Mouse (Mus musculus): ENCODE results near the gene Tcn2. TPM values are rescaled to one million over a fixed set of nuclear protein-coding genes. Genes with fewer than 3 reads are reported as not detected.
"Not testable (repeated sequence)": the region's sequence is repeated elsewhere in the genome, so short reads cannot be mapped to it uniquely, and the experiment has no call there.

The Tcn2 gene
- 10 to 100 TPM; 41.3 to 41.7 TPM for total RNA-seq (2021)

DNA sequence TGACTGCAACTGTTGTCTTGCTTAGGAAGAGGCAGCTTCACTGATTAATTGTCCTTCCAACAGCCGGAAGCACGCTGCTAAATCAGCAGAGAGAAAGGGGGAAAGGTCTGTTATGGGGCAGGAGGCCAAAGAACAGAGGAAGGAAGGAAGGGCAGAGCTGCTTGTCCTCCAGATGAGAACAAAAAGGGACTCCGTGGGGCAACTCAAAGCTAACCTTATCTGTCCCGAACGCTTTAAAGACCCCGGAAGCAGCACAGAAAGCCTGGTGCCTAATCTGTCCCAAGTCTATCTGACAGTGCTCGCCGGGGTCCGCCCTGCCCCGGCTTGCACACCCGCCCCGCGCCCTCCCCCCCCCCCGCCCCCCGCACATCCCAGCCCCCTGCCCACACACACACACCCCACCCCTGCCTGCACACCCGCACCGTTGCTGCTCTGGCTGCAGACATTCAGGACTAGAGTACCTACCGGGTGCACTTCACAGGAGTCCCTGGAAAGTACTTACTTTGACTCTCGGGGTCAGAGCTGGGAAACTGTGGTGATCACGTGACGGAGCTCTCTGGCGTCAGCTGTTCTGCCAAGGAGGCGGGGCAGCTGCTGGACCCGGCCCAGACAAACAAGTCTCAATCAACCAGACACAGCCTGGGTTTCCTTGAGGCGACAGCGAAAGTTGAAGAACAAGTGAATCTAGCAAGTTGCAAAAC, at the start of gene Tcn2:
Gene Tcn2, minus strand, starts transcription at position 649 of the 701 bp plus-strand sequence.
- DNase-seq (ENCODE audit: low spot score): peak; percentile 83
- intact Hi-C loops (cut with DNase I): no loop called here

DNA sequence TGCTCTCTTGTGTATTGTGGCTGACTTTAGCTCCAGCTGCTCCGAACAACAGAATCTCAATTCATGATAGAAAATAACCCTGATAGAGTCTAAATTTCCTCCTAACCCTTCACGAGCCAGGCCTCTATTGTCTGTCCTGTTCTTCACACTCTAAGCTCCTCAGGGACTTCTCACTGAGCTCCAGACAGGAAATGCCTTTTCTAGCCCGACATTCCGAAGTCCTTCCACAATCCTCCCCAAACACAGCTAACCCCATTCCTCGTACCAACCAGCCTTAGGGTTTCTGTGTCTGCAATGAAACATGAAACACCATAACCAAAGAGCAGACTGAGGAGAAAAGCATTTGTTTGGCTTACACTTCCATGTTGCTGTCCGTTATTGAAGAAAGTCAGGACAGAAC, 49.6 kb upstream of the Tcn2 start:
- no peak for DNase-seq (ENCODE audit: low spot score)
- intact Hi-C loops (cut with DNase I): no loop called here

DNA sequence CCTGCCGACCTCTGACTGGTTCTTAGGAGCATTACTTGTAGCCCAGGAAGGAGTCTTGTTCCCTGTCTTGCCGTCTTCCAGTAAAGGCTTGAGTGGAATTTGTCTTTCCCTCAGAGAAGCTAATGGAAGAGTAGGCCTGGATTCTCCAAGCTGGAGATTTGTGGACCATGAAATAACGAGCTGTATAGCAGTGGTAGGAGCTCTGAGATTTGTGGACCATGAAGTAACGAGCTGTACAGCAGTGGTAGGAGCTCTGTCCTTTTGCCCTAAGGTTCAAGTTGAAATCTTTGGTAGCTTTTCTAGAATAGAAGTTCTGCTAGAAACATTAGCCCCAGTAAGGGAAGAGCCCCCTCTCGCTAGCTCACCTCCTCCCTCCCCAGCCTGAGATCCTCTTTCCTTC, 46.5 kb upstream of the Tcn2 start:
- no peak for DNase-seq (ENCODE audit: low spot score)
- intact Hi-C loops (cut with DNase I): no loop called here

DNA sequence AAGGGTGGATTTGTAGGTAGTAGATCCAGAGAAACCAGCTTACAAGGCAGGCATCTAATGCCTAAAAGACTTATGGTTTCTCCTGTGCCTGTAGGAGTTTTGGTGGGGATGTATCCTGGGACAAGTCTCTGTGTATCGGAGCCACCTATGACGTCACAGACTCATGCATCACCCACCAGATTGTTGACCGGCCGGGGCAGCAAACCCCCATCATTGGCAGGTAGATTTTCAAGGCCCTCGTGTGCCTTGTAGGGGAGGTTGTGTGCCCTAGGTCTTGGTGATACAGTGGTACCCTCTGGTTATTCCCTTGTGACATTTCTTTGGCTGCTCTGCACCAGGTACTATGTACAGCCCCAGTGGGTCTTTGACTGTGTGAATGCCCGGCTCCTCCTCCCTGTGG, 44.7 kb upstream of the Tcn2 start, which contains the start of gene 4930556J24Rik:
Gene 4930556J24Rik, minus strand, starts transcription at position 101 of the 400 bp plus-strand sequence.
- intact Hi-C loops (cut with DNase I): no loop called here
- DNase-seq (ENCODE audit: low spot score): no peak

DNA sequence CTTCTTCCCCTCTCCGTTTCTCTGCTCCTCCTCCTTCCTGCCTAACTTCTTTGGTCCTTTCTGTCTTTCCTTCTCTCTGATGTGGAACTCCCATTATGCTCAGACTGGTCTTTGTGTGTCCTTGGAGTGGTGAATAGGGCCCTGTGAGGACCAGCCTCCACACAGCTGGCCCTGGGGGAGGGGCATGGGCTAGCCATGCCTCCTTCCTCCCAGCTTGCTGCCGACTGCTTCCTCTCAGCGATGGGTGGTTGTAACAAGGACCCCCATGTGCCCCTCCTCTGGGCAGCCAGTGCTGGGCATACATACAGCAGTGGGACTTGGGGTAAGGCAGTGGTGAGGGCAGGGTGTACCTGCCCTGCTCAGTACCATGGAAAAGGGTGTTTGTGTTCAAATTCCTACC, 42.4 kb upstream of the Tcn2 start:
- intact Hi-C loops (cut with DNase I): no loop called here
- no peak for DNase-seq (ENCODE audit: low spot score)

DNA sequence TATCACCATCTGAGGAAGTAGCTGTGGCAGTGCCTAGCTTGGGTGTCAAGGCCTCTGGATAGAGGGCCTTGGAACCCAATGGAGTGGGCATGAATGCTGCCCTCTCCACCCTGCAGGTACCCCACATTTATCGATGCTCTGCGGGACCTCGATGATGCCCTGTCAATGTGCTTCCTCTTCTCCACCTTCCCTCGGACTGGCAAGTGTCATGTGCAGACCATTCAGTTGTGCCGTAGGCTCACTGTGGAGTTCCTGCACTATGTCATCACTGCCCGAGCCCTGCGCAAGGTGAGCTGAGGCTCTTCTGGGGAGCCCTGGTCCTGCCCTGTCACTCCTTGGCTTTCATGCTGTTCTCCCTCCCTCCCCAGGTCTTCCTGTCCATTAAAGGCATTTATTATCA, 41.1 kb upstream of the Tcn2 start:
- intact Hi-C loops (cut with DNase I): no loop called here
- DNase-seq (ENCODE audit: low spot score): no peak

DNA sequence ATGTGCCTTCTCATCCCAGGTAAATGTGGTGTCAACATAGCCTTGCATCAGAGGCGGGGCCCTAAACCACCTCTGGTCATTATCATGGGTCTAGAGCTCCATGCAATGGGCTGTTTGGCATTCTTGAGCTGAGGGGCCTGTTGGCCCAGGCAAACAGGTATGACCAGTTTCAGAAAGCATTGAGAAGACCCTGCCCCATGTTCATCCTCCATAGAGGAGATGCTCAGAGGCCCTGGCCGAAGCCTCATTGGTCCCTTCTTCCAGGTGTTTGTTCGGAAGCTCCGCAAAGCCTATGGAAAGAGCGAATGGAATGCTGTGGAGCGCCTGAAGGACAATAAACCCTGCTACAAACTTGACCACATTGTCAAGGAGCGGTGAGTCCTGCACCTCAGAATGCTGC, 38.4 kb upstream of the Tcn2 start:
- DNase-seq (ENCODE audit: low spot score): no peak
- intact Hi-C loops (cut with DNase I): no loop called here

DNA sequence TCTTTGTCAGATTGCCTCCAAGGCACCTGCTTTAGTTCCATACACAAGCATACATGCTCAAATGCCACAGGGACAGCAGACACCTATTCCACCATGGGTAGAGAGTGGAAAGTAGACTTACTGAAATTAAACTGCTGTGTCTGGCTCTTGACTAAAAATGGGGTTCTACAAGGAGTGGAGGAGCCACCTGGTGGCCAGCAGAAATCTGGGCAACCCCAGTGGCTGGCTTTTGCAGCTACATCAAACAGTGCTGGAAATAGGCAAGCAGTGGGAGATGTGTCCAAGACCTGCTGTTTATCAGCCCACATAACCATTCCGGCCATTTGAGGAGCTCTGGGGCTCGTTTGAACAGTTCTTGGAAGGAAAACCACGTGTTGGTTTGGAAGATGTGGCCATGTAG, 37.9 kb upstream of the Tcn2 start:
- intact Hi-C loops (cut with DNase I): no loop called here

DNA sequence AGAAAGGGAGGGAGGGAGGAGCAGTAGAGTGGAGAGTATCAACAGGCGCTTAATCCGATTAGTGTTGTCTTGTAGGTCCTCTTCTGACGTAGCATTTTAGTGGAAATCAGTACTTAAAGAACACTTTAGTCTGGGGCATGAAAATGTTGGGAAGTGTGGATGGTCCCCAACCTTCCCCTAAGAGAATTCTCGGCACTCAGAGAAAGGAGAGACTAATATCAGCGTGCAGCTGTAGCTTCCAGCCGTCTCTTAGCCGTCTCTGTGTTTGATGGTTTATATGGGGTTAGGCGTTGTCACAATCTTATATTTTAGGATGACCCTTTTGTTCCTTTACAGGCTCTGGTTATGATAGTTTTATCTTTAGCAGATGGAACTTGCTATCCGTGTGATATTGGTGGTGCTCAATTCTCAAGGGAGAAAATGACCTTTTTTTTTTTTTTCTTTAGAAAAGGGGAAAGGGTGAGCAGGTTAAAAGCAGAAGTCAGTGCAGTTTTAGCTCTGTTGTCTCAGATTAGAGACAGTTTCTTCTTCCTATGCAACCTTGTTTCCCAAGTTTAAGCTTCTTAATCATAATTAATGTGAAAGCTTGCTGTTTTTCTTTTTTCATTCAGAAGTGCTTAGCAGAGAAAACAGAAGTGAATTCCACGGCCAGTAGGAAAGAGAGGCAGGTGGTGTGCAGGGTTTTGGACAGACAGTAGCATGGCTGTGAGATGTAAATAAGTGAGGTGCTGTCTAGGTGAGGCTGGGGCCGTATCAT, 32.6 kb upstream of the Tcn2 start:
- intact Hi-C loops (cut with DNase I): no loop called here
- DNase-seq (ENCODE audit: low spot score): no peak

More for the DNA sequence above, 37.9 kb upstream of the Tcn2 start:
- DNase-seq (ENCODE audit: low spot score): no peak

DNA sequence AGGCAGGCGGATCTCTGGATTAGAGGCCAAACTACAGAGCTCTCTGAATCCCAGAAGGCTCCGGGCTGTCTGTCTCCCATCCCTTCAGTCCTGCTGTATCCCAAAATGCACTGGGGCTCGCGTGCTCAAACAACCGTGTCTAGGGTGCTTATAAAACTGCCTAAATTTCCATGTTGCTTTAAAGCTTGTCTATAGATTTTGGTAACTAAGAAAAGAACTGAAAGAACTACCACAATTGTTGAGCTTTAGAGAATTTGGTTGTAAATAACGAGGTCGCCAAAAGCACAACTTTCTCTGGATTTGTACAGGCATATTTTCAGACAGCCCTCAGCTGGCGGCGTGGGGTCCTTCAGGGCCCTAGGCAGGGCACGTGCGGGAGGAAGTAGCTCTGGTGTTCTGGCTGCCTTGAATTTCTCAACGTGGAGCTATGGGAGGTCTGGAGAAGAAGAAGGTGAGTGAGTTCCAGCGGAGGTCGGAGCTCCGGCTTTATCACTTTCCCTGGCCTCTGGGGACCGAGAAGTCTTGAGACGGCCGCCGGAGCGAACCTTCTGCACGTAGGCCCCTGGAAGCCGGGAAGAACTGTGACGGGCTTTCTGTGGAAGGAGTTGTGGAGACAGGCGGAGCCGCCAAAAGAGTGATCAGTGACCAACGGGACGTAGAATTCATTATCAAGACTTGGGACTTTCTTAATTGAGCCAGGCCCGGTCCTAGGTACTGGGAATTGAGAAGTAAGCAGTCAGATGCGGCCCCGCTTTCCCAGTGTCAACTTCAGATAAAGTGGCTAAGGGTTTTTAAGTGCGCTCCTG, 31.9 kb upstream of the Tcn2 start, which contains the start of gene Pes1:
Gene Pes1, plus strand, starts transcription at position 366 of the 806 bp plus-strand sequence.
- intact Hi-C loops (cut with DNase I): no loop called here
- peak; percentile 61 for DNase-seq (ENCODE audit: low spot score)

DNA sequence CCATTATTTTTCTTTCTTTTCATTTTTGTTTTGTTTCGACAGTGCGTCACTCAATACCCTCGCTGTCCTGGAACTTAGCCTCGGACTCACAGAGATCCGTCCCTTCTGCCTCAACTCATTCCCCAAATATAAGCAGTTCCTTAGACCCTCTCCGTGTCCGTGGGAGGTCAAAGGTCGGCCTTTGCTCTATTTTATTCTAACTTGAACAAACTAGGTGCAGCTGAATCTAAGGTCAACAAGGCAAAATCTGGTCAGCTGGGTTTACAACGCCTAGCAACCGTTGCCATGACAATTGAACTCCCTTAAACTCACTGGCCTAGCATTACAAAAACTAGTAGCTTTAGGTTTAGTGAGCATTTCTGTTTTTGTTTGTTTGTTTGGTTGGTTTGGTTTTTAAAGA, 31.2 kb upstream of the Tcn2 start:
- intact Hi-C loops (cut with DNase I): no loop called here

DNA sequence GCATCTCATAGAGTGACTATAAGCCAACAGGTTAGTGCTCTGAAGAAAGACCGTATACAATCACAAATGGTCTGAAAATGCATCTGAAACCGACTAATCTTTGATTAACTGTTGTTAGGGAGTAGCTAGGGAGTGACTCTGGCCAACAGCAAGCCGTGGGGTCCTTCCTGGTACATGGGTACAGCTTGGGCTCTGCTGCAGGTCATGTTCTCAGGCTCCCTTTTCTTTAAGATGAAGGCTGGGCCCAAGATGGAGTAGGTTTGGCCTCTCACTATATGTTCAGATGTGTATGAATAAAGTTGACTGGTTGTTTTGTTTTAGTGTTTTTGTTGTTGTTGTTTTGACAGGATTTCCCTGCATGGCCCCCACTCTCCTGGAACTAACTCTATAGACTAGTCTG, 29.8 kb upstream of the Tcn2 start:
- intact Hi-C loops (cut with DNase I): no loop called here
- no peak for DNase-seq (ENCODE audit: low spot score)

More for the DNA sequence above, 31.2 kb upstream of the Tcn2 start:
- DNase-seq (ENCODE audit: low spot score): no peak

DNA sequence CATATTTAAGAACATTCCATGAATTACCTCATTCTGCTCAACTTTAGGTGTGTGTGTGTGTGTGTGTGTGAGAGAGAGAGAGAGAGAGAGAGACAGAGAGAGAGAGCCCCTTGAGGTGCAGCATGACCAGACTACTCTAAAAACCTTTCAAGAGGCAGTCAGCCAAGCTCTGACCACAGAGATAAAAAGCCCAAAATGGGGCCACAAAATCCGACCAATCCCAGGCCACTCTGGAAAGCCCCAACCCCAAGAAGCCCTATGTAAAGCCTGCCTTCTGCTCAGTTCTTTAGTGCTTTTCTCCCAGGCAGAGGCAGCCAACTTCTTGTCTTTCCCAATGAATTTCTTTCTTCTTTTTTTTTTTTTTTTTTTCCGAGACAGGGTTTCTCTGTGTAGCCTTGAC, 28.9 kb upstream of the Tcn2 start:
- DNase-seq (ENCODE audit: low spot score): no peak
- intact Hi-C loops (cut with DNase I): no loop called here

DNA sequence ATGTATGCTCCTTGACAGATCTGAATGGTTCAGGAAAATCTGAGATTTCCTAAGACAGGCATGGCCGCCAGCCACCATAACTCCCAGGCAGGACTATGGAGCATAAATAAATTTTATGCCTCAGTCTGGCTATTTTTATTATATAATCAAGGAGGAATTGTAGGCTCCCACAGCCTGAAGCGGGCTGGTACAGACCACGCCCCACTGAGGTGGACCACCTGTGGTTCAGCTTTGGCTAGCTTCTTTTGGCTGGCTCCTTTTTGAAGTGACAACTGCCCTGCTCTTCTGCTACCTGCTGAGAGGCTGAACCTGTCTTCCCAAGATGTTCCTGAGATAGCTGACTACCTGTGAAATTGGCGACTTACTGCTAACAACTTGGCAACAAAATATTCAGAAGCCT, 23.4 kb upstream of the Tcn2 start:
- DNase-seq (ENCODE audit: low spot score); intact Hi-C loops (cut with DNase I): not testable (repeated sequence)

DNA sequence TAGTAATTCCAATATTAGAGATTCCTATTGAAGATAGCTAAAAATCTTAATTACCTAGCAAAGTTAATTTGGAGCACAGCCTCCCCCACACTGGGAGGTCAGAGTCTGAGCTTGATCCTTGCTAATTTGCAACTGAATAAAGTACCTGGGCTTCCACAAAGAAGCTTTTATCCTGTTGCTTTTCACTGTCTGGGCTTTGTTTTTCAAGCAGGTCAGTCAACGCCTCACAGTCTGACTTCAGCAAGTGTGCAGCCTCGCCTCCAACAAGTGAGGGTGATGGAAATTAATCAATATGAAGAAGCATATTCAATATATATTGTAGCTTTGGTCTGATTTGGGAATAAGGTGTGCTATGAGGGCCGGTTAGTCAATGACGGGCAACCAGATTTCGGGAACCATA, 22.9 kb upstream of the Tcn2 start:
- intact Hi-C loops (cut with DNase I): not testable (repeated sequence)

DNA sequence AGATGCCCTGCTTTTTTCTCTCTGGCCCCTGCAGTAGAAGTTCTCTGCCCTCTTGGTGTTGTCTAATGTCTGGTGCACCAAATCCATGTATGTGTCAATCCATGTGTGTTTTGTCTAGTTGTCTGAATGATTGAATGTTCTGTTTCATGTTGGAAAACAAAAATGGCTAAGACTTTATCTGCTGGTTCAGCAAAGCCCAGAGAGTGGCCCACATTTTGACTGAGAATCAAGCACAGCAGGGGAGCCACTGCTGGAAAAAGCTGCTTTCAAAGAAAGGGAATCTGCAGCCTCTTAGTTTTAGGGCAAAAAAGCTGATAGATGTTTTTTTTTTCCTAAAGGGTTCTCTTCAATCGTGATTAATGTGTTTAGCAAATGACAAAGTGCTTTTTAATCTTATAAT, 14.4 kb upstream of the Tcn2 start:
- DNase-seq (ENCODE audit: low spot score): no peak
- intact Hi-C loops (cut with DNase I): no loop called here

More for the DNA sequence above, 22.9 kb upstream of the Tcn2 start:
- not testable (repeated sequence) for DNase-seq (ENCODE audit: low spot score)

DNA sequence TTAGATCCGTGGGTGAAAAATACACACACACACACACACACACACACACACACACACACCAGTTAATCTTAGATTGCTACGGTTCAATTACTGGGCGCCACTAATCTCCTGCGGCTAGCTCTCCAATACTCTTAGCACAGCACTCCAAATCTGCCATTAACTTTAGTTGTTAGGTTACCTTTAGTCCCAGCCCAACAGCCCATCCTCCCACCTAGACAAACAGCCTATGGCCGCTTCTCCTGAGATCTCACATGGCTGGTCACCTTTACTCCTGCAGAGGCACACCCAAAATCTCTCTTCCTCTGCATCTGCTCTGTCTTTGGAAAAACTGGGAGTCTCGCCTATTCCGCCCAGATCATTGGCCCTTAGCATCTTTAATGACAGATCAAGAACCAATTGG, 9.4 kb upstream of the Tcn2 start:
- DNase-seq (ENCODE audit: low spot score): no peak
- intact Hi-C loops (cut with DNase I): no loop called here

DNA sequence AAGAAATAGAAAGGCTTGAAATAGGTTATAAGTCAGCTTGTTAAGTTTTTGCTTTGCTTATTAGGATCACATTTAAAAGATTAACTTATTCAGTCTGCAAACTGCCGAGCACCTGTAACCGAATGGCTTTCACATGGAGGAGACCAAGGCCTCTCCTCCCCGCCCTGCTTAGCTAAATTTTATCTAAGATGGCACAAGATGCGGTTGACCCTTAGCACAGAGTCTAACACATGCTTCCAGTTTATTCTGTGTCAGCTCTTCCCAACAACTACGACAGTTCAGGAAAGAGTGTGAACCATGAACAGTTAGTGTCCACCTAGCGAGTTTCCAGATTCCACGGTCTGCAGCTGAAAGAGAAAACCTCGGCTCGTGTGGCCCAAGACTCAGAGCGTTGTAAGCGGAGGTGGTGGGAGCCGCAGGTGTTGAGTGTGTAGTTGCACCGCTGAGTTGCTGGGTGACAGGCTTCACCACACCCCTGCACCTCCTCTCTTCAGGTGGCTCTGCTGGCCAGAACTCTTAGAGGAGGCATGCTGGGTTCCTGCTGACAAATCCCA, 5.4 kb upstream of the Tcn2 start:
- no peak for DNase-seq (ENCODE audit: low spot score)
- intact Hi-C loops (cut with DNase I): no loop called here

DNA sequence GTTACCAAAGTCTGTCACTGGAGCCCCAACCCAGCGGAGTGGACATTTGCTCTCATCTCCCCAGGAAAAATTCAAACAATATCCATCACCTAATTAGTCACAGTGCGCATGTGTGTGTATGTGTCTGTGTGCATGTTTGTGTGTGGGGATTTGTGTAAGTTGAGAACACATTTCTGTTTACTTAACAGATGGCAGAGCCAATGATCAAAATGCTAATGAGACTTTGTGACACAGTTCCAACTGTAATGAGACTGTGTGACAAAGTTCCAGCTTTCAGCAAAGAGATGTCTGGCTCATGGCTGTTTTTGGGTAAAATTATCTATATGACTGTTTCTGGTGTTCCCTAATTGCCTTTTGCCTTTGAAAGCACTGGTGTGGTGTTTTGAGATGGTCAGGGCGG, 4.4 kb upstream of the Tcn2 start:
- intact Hi-C loops (cut with DNase I): no loop called here
- no peak for DNase-seq (ENCODE audit: low spot score)

DNA sequence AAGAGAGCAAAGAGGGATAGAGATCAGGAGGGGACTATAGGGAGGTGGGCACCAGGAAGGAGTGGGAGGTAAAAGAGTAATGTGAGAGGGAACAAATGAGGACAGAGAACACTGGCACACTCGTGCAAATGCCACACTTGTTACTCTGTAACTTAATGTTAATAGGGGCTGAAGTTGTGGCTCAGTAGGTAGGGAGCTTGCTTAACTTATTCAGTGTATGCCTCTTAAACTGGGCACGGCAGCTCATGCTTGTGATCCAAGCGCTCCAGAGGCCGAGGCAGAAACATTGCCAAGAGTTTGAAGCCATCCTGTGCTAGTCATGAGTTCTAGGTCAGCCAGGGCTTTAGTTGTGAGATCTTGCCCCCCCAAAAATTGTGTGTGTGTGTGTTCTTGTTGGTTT, 3.2 kb upstream of the Tcn2 start:
- no peak for DNase-seq (ENCODE audit: low spot score)
- intact Hi-C loops (cut with DNase I): no loop called here
